Mouse (Mus musculus) bone marrow, adult 2 months (tissue): Measurements from ENCODE around the gene Usp8.

Source experiments
- CTCF ChIP-seq: fragments of 200-500 bp; IDR thresholded peaks from 2 replicates; pipeline ENCODE4 v1.5.1; 2011; ENCODE audit warnings: low read length, control low read depth; ENCODE audit not compliant: control insufficient read depth, insufficient read depth
- POLR2A ChIP-seq: fragments of 200-500 bp; IDR thresholded peaks from 2 replicates; pipeline ENCODE4 v1.6.1; 2011; ENCODE audit warnings: low read depth, mild to moderate bottlenecking, control low read depth, low read length, borderline replicate concordance; ENCODE audit not compliant: control insufficient read depth

- TF ChIP-seq CTCF, result no peak
- no peak for TF ChIP-seq POLR2A
Measured at GRCm38 (mm10) chr2:126673317-126674242, 33.5 kb upstream of the Usp8 start.
